Mouse (Mus musculus): ENCODE results near the gene Slc6a12.

Slc6a12 gene

GRCm38 (mm10) chr6:121343026-121343770 is at the start of gene Slc6a12:
Slc6a12 (plus strand) TSS chr6:121343076.
- no peak for DNase-seq

- DNase-seq, result no peak
Measured at GRCm38 (mm10) chr6:121299317-121299716, 43.6 kb upstream of the Slc6a12 start.

GRCm38 (mm10) chr6:121299954-121300353 is 42.9 kb upstream of the Slc6a12 start, which contains the start of gene Slc6a13:
Slc6a13 (plus strand) TSS chr6:121300227.
- no peak for DNase-seq

GRCm38 (mm10) chr6:121300504-121300903 is 42.4 kb upstream of the Slc6a12 start:
- DNase-seq, result no peak

GRCm38 (mm10) chr6:121303466-121304220 is 39.2 kb upstream of the Slc6a12 start:
- DNase-seq, result no peak

GRCm38 (mm10) chr6:121304630-121305029 is 38.2 kb upstream of the Slc6a12 start:
- DNase-seq, result no peak

- no peak for DNase-seq
Measured at GRCm38 (mm10) chr6:121305571-121305970, 37.3 kb upstream of the Slc6a12 start.

- DNase-seq, result no peak
Measured at GRCm38 (mm10) chr6:121310984-121311383, 31.9 kb upstream of the Slc6a12 start.

GRCm38 (mm10) chr6:121319099-121319498 is 23.8 kb upstream of the Slc6a12 start:
- DNase-seq, result no peak

- DNase-seq, result no peak
Measured at GRCm38 (mm10) chr6:121322381-121323110, 20.3 kb upstream of the Slc6a12 start.

GRCm38 (mm10) chr6:121325298-121325697 is 17.6 kb upstream of the Slc6a12 start:
- DNase-seq, result no peak

GRCm38 (mm10) chr6:121325740-121326139 is 17.1 kb upstream of the Slc6a12 start:
- no peak for DNase-seq

GRCm38 (mm10) chr6:121326486-121327069 is 16.3 kb upstream of the Slc6a12 start:
- no peak for DNase-seq

GRCm38 (mm10) chr6:121328417-121328884 is 14.4 kb upstream of the Slc6a12 start:
- DNase-seq, result peak; percentile 29

GRCm38 (mm10) chr6:121329848-121330508 is 12.9 kb upstream of the Slc6a12 start:
- DNase-seq, result no peak

- DNase-seq, result no peak
Measured at GRCm38 (mm10) chr6:121335841-121336240, 7.0 kb upstream of the Slc6a12 start.

GRCm38 (mm10) chr6:121336558-121336957 is 6.3 kb upstream of the Slc6a12 start:
- DNase-seq, result no peak

GRCm38 (mm10) chr6:121337229-121337628 is 5.6 kb upstream of the Slc6a12 start:
- DNase-seq, result no peak

GRCm38 (mm10) chr6:121337770-121338518 is 4.9 kb upstream of the Slc6a12 start:
- peak; percentile 58 for DNase-seq

- DNase-seq, result no peak
Measured at GRCm38 (mm10) chr6:121338519-121338896, 4.4 kb upstream of the Slc6a12 start.

GRCm38 (mm10) chr6:121341650-121342049 is 1.2 kb upstream of the Slc6a12 start:
- no peak for DNase-seq

- no peak for DNase-seq
Measured at GRCm38 (mm10) chr6:121343771-121344123, 871 bp downstream of the Slc6a12 start.

Measured in right cerebral cortex, postnatal 25 days (tissue).